Mouse (Mus musculus) MN1 (cell line): ENCODE measurements at regions not wholly inside any gene's neighbourhood (a gene's known extent, or its start where the extent isn't known, plus 50 kb on each side); places are given as distances from the start of the nearest gene placed in this dataset.

Experiments
- DNase-seq: peaks from one replicate; pipeline ENCODE4 v3.0.0-alpha.2; 2016; ENCODE audit warnings: low spot score

DNA sequence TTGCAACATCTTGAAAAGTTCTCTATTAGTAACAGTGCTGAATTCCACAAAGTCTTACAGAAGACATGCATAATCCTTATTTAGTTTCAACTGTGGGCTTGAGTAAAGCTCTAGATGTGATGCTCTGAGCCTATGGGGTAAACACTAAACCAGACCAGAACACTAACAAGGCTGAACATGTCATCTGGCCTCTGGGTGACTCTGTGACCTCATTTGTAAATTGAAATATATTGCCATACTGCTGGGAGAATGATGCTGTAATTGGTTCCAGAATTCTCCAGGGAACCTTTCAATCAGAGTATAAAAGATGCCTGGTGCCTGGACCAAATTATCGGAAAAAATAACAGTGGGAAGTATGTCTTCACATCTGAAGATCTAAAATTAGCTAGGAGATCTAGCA, 309.9 kb upstream of the Megf9 start:
- DNase-seq: no peak

DNA sequence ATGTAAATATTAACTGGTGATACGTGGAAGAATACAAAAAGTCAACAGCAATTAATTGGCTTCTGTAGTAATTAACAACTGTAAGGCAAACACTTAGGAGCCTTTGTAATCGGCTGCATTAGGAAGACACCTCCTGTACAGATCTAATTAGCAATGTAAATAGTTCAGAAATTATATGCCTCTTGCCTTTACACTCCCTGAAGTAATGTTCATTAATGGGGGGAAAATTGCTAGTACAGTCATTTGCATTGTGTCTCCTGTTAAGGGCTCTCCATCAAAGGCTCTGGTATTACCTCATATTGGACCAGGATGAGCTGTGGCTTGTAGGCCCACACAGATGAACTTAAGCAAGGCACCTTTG, 276.1 kb upstream of the Megf9 start:
- no peak for DNase-seq

DNA sequence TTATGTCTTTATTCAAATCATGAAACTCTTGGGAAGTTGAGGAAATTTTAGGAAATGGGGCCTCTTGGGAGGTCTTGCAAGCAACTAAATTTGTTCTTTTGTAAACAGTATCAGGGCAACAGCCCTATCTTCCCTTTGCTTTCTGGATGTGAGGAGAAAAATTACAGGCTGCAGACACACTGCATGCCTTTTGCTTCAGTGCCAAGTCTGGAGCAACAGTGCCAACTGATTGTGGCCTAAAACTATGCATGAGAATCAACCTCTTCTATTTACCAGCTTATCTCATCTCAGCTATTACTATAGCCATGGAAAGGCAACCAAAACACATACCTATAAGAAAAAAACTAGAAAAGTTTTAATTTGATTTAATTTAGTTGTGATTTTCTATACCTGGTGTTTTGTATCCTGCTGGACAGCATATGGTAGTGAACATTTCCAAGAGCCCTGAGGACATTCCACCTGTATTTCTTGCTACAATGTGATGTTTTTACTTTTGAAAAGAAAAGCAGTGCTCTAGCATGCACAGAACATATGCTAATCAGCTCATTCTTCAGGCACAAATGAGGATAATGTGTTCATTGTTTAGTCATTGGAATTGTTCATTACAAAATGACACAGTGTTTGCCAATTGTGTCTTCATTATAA, 275.6 kb upstream of the Megf9 start:
- no peak for DNase-seq

GRCm38 (mm10) chr4:70804925-70805342, 270.1 kb upstream of the Megf9 start:
- DNase-seq: no peak

DNA sequence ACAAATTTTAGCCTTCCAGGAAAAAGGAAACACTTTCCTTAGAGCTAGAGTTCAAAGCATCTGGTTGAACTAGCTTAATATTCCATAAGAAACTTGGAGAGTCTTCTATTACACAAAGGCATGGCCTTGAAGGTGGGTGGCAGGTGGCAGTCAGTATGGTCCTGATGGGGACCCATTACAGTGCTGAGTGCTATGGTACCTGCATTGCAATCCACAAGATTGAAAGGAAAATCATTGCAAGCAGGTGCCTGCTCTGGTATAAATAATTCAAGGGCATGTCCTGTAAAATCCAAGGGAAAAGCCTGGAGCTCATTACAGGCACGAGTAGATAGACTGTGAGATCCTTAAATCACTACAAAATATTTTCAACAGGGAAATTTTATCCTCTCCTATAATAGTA, 263.7 kb upstream of the Megf9 start:
- no peak for DNase-seq

DNA sequence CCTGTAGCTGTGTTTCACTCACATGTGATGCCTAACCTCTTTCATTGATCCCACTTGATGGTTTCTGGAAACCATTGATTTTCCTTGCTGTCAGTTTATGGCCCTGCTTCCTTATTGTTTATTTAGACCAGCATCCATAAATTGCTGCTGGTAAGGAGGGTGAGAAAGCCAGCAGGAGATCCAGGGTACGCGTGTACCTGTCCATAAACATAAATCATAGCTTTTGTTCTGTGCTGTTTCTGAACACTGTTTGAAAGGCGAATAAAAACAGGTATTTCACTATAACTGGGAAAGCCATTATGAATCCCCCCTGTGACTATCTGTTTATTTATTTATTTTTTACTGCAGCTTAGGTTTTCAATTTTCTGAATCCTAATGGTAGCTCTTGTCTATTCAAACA, 263.1 kb upstream of the Megf9 start:
- no peak for DNase-seq

DNA sequence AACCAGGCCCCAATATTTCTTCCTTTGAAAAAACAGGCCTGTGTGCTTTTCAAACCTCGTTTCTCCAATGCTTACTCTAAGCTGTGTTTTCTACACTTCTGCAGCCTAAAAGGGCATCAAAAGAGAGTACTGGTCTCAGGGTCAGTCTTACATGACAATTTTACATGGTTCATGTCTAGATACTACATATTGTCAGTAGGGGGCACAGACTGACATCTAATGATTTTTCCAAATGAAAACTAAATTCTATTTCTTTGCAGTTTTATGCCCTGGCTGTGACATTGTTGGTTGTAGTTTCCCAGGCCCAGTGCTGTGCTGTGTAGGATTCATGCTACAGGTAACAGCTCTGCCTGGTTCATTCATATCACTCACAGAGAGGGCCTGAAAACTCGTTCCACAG, 248.7 kb upstream of the Megf9 start:
- no peak for DNase-seq

DNA sequence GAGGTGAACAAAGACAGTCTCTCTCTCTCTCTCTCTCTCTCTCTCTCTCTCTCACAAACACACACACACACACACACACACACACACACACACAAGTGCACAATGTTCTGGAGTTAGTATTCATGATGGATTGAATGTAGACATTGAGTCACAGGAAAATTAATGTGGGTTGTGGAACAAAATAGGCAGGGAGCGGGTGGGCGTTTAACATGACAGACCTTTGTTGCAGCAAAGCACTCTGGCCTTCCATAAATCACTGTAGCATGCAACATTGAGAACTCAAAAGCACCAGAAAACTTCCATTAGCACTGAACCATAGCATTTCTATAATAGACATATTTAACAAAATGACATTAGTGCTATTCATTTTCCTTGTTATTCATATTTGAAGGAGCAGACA, 246.8 kb upstream of the Megf9 start:
- DNase-seq: no peak

DNA sequence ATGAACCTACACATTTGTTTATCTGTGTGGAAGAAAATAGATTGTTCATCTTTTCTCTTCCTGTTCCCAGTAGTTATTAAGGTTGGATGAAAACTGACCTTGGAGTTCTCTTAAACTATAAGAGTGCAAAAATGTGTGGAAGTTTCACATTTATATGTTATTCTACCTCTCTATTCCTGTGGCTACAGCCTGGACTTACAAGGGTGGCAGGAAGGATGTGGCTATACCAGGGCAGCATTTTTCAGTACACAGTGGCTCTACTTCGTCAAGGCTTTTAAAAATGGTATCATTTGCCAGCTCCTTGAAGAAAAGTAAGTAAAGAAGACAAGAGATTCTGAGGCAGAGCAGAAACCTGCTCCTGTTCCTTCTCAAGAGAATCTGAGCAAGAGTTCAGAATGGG, 241.5 kb upstream of the Megf9 start:
- no peak for DNase-seq

GRCm38 (mm10) chr4:70743425-70743824, 208.6 kb upstream of the Megf9 start:
- no peak for DNase-seq

GRCm38 (mm10) chr4:70742002-70742401, 207.2 kb upstream of the Megf9 start:
- DNase-seq: no peak

DNA sequence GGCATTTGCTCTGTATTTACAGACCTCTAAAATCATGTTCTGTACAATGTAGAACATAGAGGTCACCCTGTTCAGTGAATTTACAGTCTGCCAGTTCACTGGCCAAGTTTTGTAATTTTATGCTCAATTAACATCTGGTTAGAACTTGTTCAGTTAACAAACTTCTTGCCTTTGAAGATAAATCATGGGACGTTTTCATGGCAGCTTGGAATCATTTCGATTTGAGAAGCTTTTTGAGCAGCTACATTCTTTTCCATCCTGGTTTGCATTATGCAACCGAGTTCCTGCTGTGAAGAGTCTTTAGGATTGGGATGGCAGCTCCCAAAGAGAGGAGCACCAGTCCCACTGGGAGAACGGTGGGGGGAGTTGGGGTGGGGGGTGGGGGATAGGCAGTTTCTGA, 206.3 kb upstream of the Megf9 start:
- DNase-seq: no peak

DNA sequence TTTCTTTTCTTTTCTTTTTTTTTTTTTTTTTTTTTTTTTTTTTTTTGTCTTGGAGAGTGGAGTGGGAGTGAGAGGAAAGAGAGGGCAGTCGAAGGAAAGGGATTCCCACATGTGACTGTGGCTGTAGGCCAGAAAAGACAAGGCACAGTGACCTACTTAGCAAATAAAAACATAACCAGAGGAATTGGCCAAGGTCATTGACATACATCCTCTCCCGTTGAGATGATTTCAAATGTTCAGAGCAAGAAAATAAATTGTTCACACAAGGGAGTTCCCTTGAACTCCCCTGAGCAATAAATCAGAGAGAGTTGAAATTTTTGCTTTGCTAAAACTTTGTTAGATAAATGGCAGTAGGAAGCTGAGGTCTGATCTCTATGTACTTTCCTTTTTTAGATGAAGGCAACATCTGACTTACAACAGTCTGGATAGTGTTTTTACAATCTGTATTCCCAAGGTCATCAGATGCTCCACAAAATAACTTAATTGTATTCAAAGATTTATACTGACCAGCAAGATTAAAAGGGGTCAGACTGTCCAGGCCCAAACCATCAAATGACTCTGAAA, 174.4 kb upstream of the Megf9 start:
- DNase-seq: no peak

GRCm38 (mm10) chr4:70705128-70705752, 170.4 kb upstream of the Megf9 start:
- DNase-seq: no peak

DNA sequence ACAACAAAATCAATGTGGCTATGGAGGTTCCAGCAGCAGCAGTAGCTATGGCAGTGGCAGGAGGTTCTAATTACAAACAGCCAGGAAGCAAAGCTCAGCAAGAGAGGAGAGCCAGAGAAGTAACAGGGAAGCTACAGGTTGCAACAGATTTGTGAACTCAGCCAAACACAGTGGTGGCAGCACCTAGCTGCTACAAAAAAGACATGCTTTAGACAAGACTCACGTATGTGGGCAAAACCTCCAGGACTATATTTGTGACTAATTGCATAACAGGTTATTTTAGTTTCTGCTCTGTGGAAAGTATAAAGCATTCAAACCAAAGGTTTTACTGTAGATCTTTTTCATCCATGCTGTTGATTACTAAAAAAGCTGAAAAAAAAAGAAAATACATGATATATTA, 166.1 kb upstream of the Megf9 start:
- no peak for DNase-seq

GRCm38 (mm10) chr4:70664181-70664580, 129.4 kb upstream of the Megf9 start:
- DNase-seq: no peak

GRCm38 (mm10) chr4:70621431-70621837, 86.6 kb upstream of the Megf9 start:
- peak; percentile 14 for DNase-seq

DNA sequence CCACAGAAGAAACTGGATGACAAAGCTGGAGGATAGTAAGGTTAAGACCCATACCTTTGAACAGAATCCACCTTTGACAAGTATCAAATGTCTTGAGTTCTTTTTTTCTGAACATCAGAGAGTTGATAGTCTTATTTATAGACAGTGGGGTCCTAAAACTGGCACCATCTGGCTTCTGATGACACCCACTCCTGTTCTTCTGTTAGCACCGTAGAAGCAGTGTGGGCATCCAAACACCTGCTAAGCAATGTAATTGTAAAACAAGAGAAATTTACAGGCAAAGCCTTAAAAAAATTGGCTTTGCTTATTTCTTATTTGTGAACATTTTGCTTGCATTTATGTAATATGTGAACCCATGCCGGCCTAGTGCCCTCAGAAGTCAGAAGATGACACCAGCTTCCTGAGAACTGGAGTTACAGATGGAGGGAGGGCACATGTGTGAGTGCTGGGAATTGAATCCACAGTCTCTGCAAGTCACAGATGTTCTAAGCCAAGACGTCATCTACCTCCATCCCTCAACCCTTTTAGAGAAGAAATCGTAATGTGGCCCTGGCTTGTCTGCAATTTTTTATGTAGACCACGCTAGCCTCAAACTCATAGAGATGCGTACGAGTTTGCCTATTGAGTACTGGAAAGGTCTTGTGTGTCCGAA, 85.0 kb upstream of the Megf9 start:
- no peak for DNase-seq

DNA sequence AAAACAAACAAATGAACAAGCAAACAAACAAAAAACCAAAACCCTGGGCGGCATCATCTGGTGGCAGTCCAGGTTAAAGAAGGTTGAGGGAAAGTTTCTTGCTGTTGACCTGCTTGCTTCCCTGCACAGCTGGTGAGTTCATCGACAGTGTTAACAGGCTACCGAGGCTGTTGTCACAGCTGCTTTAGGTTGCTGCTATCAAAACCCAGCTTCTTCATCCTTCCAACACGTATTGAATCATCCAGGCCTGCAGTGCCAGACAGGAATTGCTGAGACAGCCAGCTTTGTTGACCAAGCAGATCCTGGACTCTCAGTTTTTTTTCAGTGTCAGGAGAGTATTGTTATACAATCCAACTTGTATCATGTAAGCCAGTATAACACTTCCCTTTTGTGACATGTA, 81.0 kb upstream of the Megf9 start:
- no peak for DNase-seq

- DNase-seq: no peak
Measured at GRCm38 (mm10) chr4:70614411-70614810, 79.6 kb upstream of the Megf9 start.

DNA sequence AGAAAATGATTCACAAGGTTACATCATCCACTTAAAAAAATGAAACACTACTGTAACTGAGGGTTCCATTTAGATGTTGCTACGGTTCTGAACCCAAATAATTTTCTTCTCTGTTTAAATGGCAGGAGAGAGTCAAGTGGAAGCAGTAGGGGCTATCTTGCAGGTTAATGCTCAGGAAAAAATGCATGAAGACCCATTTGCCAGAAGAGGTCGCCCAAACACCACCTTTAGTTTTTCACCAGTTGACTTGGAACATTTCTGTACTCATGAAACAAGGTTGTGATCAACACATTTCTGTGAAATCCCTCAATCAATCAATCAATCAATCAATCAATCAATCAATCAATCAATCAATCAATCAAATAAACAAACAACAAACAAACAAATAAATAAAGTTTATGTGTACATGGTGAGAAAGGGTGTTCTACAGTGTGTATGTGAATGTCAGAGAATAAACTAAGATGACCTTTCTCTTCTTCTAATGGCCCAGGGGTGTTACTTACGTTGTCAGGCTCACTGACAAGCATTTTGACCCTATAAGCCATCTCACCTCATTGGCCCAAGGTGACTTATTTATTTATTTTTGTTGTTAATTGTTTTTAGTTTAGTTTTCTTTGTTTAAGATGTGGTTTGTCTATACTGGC, 68.5 kb upstream of the Megf9 start:
- peak; percentile 6 for DNase-seq

- DNase-seq: peak; percentile 13
Measured at GRCm38 (mm10) chr4:70601301-70601700, 66.5 kb upstream of the Megf9 start.
